Mouse (Mus musculus) MEL (cell line): ENCODE results near the gene Trmt1. TPM values are rescaled to one million over a fixed set of nuclear protein-coding genes. Genes with fewer than 3 reads are reported as not detected.
A peak's percentile ranks its signal among the peaks of the same experiment; 100 is the strongest.

Source experiments
- DNase-seq: peaks from one replicate; pipeline ENCODE4 v3.0.0; 2011; ENCODE audit warnings: low read depth, low spot score
- H3K27ac ChIP-seq: 2 replicates; pipeline ENCODE4 v1.5.1; 2012; ENCODE audit warnings: low read depth, mild to moderate bottlenecking, control low read depth, low read length, moderate library complexity; ENCODE audit not compliant: control insufficient read depth
- H3K27me3 ChIP-seq, 2 experiments: fragments of 150-350 bp in 1 of 2; sonication (generic) in 1 of 2; 2 replicates each; pipeline ENCODE4 v1.6.1; 2012; ENCODE audit warnings: low read length in 2 of 2, mild to moderate bottlenecking in 2 of 2, improper control_type of control experiment in 1 of 2, moderate library complexity in 1 of 2; ENCODE audit not compliant: insufficient read depth in 2 of 2, control insufficient read depth in 1 of 2
- H3K36me3 ChIP-seq, 2 experiments: 2 replicates each; pipeline ENCODE4 v1.6.1; 2012 to 2014; ENCODE audit warnings: low read length in 2 of 2, improper control_type of control experiment in 1 of 2, inconsistent platforms in 1 of 2, mild to moderate bottlenecking in 1 of 2; ENCODE audit not compliant: insufficient read depth in 2 of 2, control insufficient read depth in 1 of 2
- H3K4me1 ChIP-seq, 2 experiments: fragments of 150-350 bp in 1 of 2; sonication (generic) in 1 of 2; 2 replicates each; pipeline ENCODE4 v1.6.1; 2012; ENCODE audit warnings: low read length in 2 of 2, improper control_type of control experiment in 1 of 2, mild to moderate bottlenecking in 1 of 2; ENCODE audit not compliant: insufficient read depth in 2 of 2, control insufficient read depth in 1 of 2
- H3K4me3 ChIP-seq, 2 experiments: fragments of 150-350 bp in 1 of 2; sonication (generic) in 1 of 2; 2 replicates each; pipeline ENCODE4 v1.5.1; 2012; ENCODE audit warnings: low read depth in 2 of 2, low read length in 2 of 2, mild to moderate bottlenecking in 2 of 2, moderate library complexity in 2 of 2, control low read depth in 1 of 2, improper control_type of control experiment in 1 of 2; ENCODE audit not compliant: control insufficient read depth in 1 of 2, insufficient read depth in 1 of 2
- H3K79me2 ChIP-seq: 2 replicates; pipeline ENCODE4 v1.6.1; 2012; ENCODE audit warnings: mild to moderate bottlenecking, low read length, moderate library complexity; ENCODE audit not compliant: control insufficient read depth, poor library complexity, insufficient read depth
- H3K9ac ChIP-seq: 2 replicates; pipeline ENCODE4 v1.6.1; 2012; ENCODE audit warnings: low read depth, mild to moderate bottlenecking, control low read depth, low read length, moderate library complexity; ENCODE audit not compliant: control insufficient read depth, poor library complexity, severe bottlenecking
- H3K9me3 ChIP-seq: fragments of 150-350 bp; sonication (generic); replicated peaks from 2 replicates; pipeline ENCODE4 v1.6.1; 2012; ENCODE audit warnings: mild to moderate bottlenecking, low read length, improper control_type of control experiment, moderate library complexity; ENCODE audit not compliant: insufficient read depth
- CTCF ChIP-seq, 3 experiments: IDR thresholded peaks in 2 of 3; conservative IDR thresholded peaks in 1 of 3; 2 replicates each; pipeline ENCODE4 v1.5.1; 2011 to 2012; ENCODE audit warnings: low read length in 3 of 3, low read depth in 2 of 3, mild to moderate bottlenecking in 2 of 3, improper control_type of control experiment in 1 of 3, inconsistent platforms in 1 of 3, mixed read lengths in 1 of 3, moderate library complexity in 1 of 3; ENCODE audit not compliant: control insufficient read depth in 1 of 3, insufficient read depth in 1 of 3, poor library complexity in 1 of 3, severe bottlenecking in 1 of 3
- E2F4 ChIP-seq: IDR thresholded peaks from 2 replicates; pipeline ENCODE4 v1.6.1; 2011; ENCODE audit warnings: low read depth, low read length, improper control_type of control experiment, borderline replicate concordance
- EP300 ChIP-seq, 2 experiments: IDR thresholded peaks; 2 replicates each; pipeline ENCODE4 v1.6.1; 2011; ENCODE audit warnings: improper control_type of control experiment in 2 of 2, low read length in 2 of 2, low read depth in 1 of 2, mild to moderate bottlenecking in 1 of 2
- ETS1 ChIP-seq: IDR thresholded peaks from 2 replicates; pipeline ENCODE4 v1.6.1; 2012; ENCODE audit warnings: low read depth, mild to moderate bottlenecking, inconsistent platforms, low read length, improper control_type of control experiment, moderate library complexity
- GABPA ChIP-seq: IDR thresholded peaks from 2 replicates; pipeline ENCODE4 v1.6.1; 2012; ENCODE audit warnings: low read depth, mild to moderate bottlenecking, inconsistent platforms, low read length, improper control_type of control experiment, moderate library complexity
- GATA1 ChIP-seq: IDR thresholded peaks from 2 replicates; pipeline ENCODE4 v1.6.1; 2011; ENCODE audit warnings: low read depth, low read length, improper control_type of control experiment
- HCFC1 ChIP-seq: IDR thresholded peaks from 2 replicates; pipeline ENCODE4 v1.6.1; 2012; ENCODE audit warnings: low read depth, mild to moderate bottlenecking, inconsistent platforms, low read length, improper control_type of control experiment, moderate library complexity
- MAFK ChIP-seq: IDR thresholded peaks from 2 replicates; pipeline ENCODE4 v1.6.1; 2011; ENCODE audit warnings: low read depth, mild to moderate bottlenecking, low read length, improper control_type of control experiment, borderline replicate concordance
- MAX ChIP-seq: IDR thresholded peaks from 2 replicates; pipeline ENCODE4 v1.6.1; 2011; ENCODE audit warnings: low read length, improper control_type of control experiment
- MYB ChIP-seq: IDR thresholded peaks from 2 replicates; pipeline ENCODE4 v1.6.1; 2011; ENCODE audit warnings: mild to moderate bottlenecking, low read depth, low read length, improper control_type of control experiment
- MYC ChIP-seq: IDR thresholded peaks from 2 replicates; pipeline ENCODE4 v1.6.1; 2011; ENCODE audit warnings: low read depth, mild to moderate bottlenecking, low read length, improper control_type of control experiment, moderate library complexity
- NELFE ChIP-seq: IDR thresholded peaks from 2 replicates; pipeline ENCODE4 v1.6.1; 2011; ENCODE audit warnings: low read depth, low read length, improper control_type of control experiment
- NRF1 ChIP-seq: IDR thresholded peaks from 2 replicates; pipeline ENCODE4 v1.6.1; 2014; ENCODE audit warnings: low read depth, mild to moderate bottlenecking, inconsistent platforms, low read length, improper control_type of control experiment, moderate library complexity; ENCODE audit not compliant: poor library complexity, insufficient read depth, severe bottlenecking
- POLR2A ChIP-seq, 2 experiments: IDR thresholded peaks; 2 replicates each; pipeline ENCODE4 v1.6.1; 2011 to 2012; ENCODE audit warnings: low read length in 2 of 2, mild to moderate bottlenecking in 2 of 2, control low read depth in 1 of 2, improper control_type of control experiment in 1 of 2, low read depth in 1 of 2, moderate library complexity in 1 of 2; ENCODE audit not compliant: control insufficient read depth in 1 of 2, insufficient read depth in 1 of 2, poor library complexity in 1 of 2
- POLR2AphosphoS5 ChIP-seq: IDR thresholded peaks from 2 replicates; pipeline ENCODE4 v1.6.1; 2012; ENCODE audit warnings: low read depth, borderline replicate concordance, mild to moderate bottlenecking, inconsistent platforms, low read length, moderate library complexity, mixed read lengths
- RAD21 ChIP-seq: IDR thresholded peaks from 2 replicates; pipeline ENCODE4 v1.6.1; 2011; ENCODE audit warnings: mild to moderate bottlenecking, low read depth, low read length, improper control_type of control experiment
- RCOR1 ChIP-seq: IDR thresholded peaks from 2 replicates; pipeline ENCODE4 v1.6.1; 2012; ENCODE audit warnings: low read depth, mild to moderate bottlenecking, inconsistent platforms, low read length, improper control_type of control experiment
- SIN3A ChIP-seq: IDR thresholded peaks from 2 replicates; pipeline ENCODE4 v1.6.1; 2012; ENCODE audit warnings: low read length, improper control_type of control experiment, inconsistent platforms
- SMC3 ChIP-seq: IDR thresholded peaks from 2 replicates; pipeline ENCODE4 v1.6.1; 2011; ENCODE audit warnings: low read depth, low read length, improper control_type of control experiment
- TAL1 ChIP-seq: IDR thresholded peaks from 2 replicates; pipeline ENCODE4 v1.6.1; 2012; ENCODE audit warnings: mild to moderate bottlenecking, inconsistent platforms, low read length, moderate library complexity, mixed read lengths
- UBTF ChIP-seq: IDR thresholded peaks from 2 replicates; pipeline ENCODE4 v1.6.1; 2012; ENCODE audit warnings: low read depth, mild to moderate bottlenecking, inconsistent platforms, low read length, improper control_type of control experiment, moderate library complexity, borderline replicate concordance; ENCODE audit not compliant: insufficient read depth
- USF1 ChIP-seq: IDR thresholded peaks from 2 replicates; pipeline ENCODE4 v1.6.1; 2014; ENCODE audit warnings: low read depth, mild to moderate bottlenecking, inconsistent platforms, low read length, improper control_type of control experiment, moderate library complexity
- USF2 ChIP-seq, 2 experiments: IDR thresholded peaks; 2 replicates each; pipeline ENCODE4 v1.6.1; 2011 to 2012; ENCODE audit warnings: improper control_type of control experiment in 2 of 2, low read length in 2 of 2, borderline replicate concordance in 1 of 2, inconsistent platforms in 1 of 2, low read depth in 1 of 2, mild to moderate bottlenecking in 1 of 2; ENCODE audit not compliant: insufficient read depth in 1 of 2
- ZKSCAN1 ChIP-seq: IDR thresholded peaks from 2 replicates; pipeline ENCODE4 v1.6.1; 2012; ENCODE audit warnings: low read depth, mild to moderate bottlenecking, inconsistent platforms, low read length, improper control_type of control experiment, moderate library complexity
- ZMIZ1 ChIP-seq: IDR thresholded peaks from 2 replicates; pipeline ENCODE4 v1.6.1; 2012; ENCODE audit warnings: low read depth, mild to moderate bottlenecking, inconsistent platforms, low read length, improper control_type of control experiment, moderate library complexity
- ZNF384 ChIP-seq: IDR thresholded peaks from 2 replicates; pipeline ENCODE4 v1.6.1; 2012; ENCODE audit warnings: low read depth, mild to moderate bottlenecking, inconsistent platforms, low read length, improper control_type of control experiment
- polyA plus RNA-seq, 2 experiments: library from polyadenylated mRNA; stranded (reverse) in 1 of 2; unstranded in 1 of 2; fragments of >175 nt in 1 of 2; fragments of >200 nt in 1 of 2; gene quantifications; 2 replicates each; pipeline versions ENCODE4 v1.2.1 to v1.2.4; 2012; ENCODE audit warnings: low replicate concordance in 2 of 2, low read depth in 1 of 2; ENCODE audit not compliant: insufficient read length in 2 of 2, insufficient read depth in 1 of 2, missing spikeins in 1 of 2
- total RNA-seq: library from RNA; depleted of rRNA; stranded (reverse); fragments of 300-350 nt; gene quantifications from 2 replicates; pipeline ENCODE4 v1.2.3, GENCODE M21; 2012

The Trmt1 gene
- total and polyA plus RNA-seq, 3 experiments: 183 to 221 TPM; not detected in 1

GRCm38 (mm10) chr8:84659936-84660818, 25.9 kb upstream of the Trmt1 start:
- H3K4me3 ChIP-seq: peak overlapping the region; percentile 67 to 93
- peaks cover 5 to 33% of the 10 kb centered on the region in 2 experiments for H3K4me1 ChIP-seq
- TF ChIP-seq USF1 (no peak), NRF1 (no peak), RAD21 (no peak), GABPA (no peak), CTCF (IDR thresholded peaks at IDR 0.05 in 2 of 3, conservative IDR thresholded peaks at IDR 0.05 in 1 of 3; ENCODE audit: control insufficient read depth in 1 of 3, insufficient read depth in 1 of 3, low read depth in 2 of 3, low read length in 3 of 3, poor library complexity in 1 of 3, severe bottlenecking in 1 of 3) (no peak), ZNF384 (no peak), POLR2A (IDR thresholded peaks at IDR 0.05; ENCODE audit: control insufficient read depth in 1 of 2, insufficient read depth in 1 of 2, low read depth in 1 of 2, low read length in 2 of 2, poor library complexity in 1 of 2) (0 out of 4 replicates have a peak, but pooled peaks of 1 of the 2 experiments have one; percentile 17), MAX (no peak)
- TF ChIP-seq, all 39 proteins: peak for 1
- H3K27me3 ChIP-seq: no peaks in the 10 kb centered on the region
- no peak for DNase-seq
- H3K36me3 ChIP-seq: peaks cover 0 to 22% of the 10 kb centered on the region in 2 experiments; a peak in 2 of 4 replicates
- no peak overlapping the region for H3K27ac ChIP-seq
- peak overlapping the region; percentile 88 for H3K9ac ChIP-seq
- no peaks in the 10 kb centered on the region for H3K9me3 ChIP-seq
- H3K79me2 ChIP-seq: peaks cover 37% of the 10 kb centered on the region

DNA sequence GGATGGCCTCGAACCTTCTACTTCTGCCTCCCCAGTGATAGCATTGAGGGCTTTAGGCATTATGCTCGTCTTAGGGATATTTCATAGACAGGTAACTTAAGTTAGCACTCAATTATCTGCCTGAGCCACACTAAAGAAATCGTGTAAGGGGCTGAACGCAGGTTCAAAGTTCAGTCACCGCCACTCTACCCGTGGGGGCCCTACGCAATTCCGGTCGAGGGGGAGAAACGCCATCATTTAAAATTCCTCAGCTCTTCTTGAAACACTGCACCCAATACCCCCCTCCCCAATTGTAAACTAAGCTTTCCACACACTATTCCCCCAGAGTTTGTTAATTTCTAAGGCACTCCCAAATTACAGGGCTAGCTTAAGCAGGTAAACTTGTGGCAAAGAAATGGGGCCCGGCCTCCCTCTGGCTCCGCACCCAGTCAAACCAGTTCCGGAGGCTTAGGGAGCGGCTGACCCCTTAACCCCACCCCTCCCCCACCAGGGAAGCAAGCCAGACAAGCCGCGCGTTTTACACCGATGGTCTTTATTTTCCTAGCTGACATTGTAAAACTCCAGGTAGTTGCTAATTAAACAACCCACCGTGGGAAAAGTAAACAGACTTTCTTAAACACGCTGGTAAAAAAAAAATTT, 25.2 kb upstream of the Trmt1 start:
- peak overlapping the region; percentile 88 for H3K9ac ChIP-seq
- H3K27ac ChIP-seq: peak overlapping the region; percentile 40; the same call in 1 of the 2 replicates
- no peaks in the 10 kb centered on the region for H3K9me3 ChIP-seq
- peak overlapping the region; percentile 67 to 93 for H3K4me3 ChIP-seq
- DNase-seq: no peak
- peaks cover 5 to 32% of the 10 kb centered on the region in 2 experiments for H3K4me1 ChIP-seq
- H3K36me3 ChIP-seq: peaks cover 0 to 23% of the 10 kb centered on the region in 2 experiments; a peak in 2 of 4 replicates
- H3K27me3 ChIP-seq: no peaks in the 10 kb centered on the region
- H3K79me2 ChIP-seq: peaks cover 45% of the 10 kb centered on the region
- TF ChIP-seq ETS1: no peak
- TF ChIP-seq NELFE: no peak
- TF ChIP-seq NRF1: no peak
- no peak for TF ChIP-seq EP300 (IDR thresholded peaks at IDR 0.05; ENCODE audit: low read depth in 1 of 2, low read length in 2 of 2)
- TF ChIP-seq GATA1: no peak
- no peak for TF ChIP-seq E2F4
- TF ChIP-seq SMC3: no peak
- TF ChIP-seq USF1: no peak
- TF ChIP-seq SIN3A: 0 out of 2 replicates have a peak, but pooled peaks have one; percentile 11
- TF ChIP-seq TAL1: no peak
- TF ChIP-seq ZKSCAN1: no peak
- 0 out of 2 replicates have a peak, but pooled peaks have one; percentile 21 for TF ChIP-seq ZMIZ1
- no peak for TF ChIP-seq POLR2AphosphoS5
- 0 out of 2 replicates have a peak, but pooled peaks have one; percentile 25 for TF ChIP-seq HCFC1
- TF ChIP-seq UBTF: no peak
- no peak for TF ChIP-seq MYC
- 0 out of 2 replicates have a peak, but pooled peaks have one; percentile 13 for TF ChIP-seq MAFK
- no peak for TF ChIP-seq MAX
- no peak for TF ChIP-seq GABPA
- TF ChIP-seq ZNF384: no peak
- no peak for TF ChIP-seq RAD21
- no peak for TF ChIP-seq CTCF (IDR thresholded peaks at IDR 0.05 in 2 of 3, conservative IDR thresholded peaks at IDR 0.05 in 1 of 3; ENCODE audit: control insufficient read depth in 1 of 3, insufficient read depth in 1 of 3, low read depth in 2 of 3, low read length in 3 of 3, poor library complexity in 1 of 3, severe bottlenecking in 1 of 3)
- no peak for TF ChIP-seq MYB
- no peak for TF ChIP-seq RCOR1
- no peak for TF ChIP-seq USF2 (IDR thresholded peaks at IDR 0.05; ENCODE audit: borderline replicate concordance in 1 of 2, insufficient read depth in 1 of 2, low read depth in 1 of 2, low read length in 2 of 2)
